Mouse (Mus musculus) limb, embryonic 13.5 days (tissue): Measurements from ENCODE around the gene Pla2g2d. TPM values are rescaled to one million over a fixed set of nuclear protein-coding genes. Genes with fewer than 3 reads are reported as not detected.

ENCODE experiments used
- polyA plus RNA-seq: library from polyadenylated mRNA; unstranded; fragments of >200 nt; fragmentation: Nextera tagmentation; extraction: Ambion mirVana; gene quantifications from 2 replicates; pipeline ENCODE4 v1.2.1, GENCODE M21; 2015

Pla2g2d gene
- polyA plus RNA-seq, 1 experiment from 2014 or later = 0.13 TPM

Other genes with a start within 250 kb of the Pla2g2d start
- 0.10 TPM in 1 of 2 replicates, not detected in the other for gene Vwa5b1, start 139.9 kb upstream of the Pla2g2d start, polyA plus RNA-seq
- 0.19 and 0.33 TPM in 2 replicates for gene Pla2g2c, start 50.9 kb upstream of the Pla2g2d start, polyA plus RNA-seq
- 0.57 and 0.84 TPM in 2 replicates for gene Ubxn10, start 38.6 kb upstream of the Pla2g2d start, polyA plus RNA-seq
- 0.74 and 1.0 TPM in 2 replicates for gene Pla2g2f, start 18.1 kb upstream of the Pla2g2d start, polyA plus RNA-seq
- 0.14 and 0.24 TPM in 2 replicates for gene Pla2g5, start 87.7 kb downstream of the Pla2g2d start, polyA plus RNA-seq
- gene Gm13030, start 98.2 kb downstream of the Pla2g2d start, polyA plus RNA-seq = not detected in 2 replicates
- gene Pla2g2e, start 102.2 kb downstream of the Pla2g2d start, polyA plus RNA-seq = not detected in 2 replicates
- gene Otud3, start 138.2 kb downstream of the Pla2g2d start, polyA plus RNA-seq = 2.9 and 3.1 TPM in 2 replicates
- gene Rnf186, start 191.4 kb downstream of the Pla2g2d start, polyA plus RNA-seq = 0.27 and 0.45 TPM in 2 replicates
- 3.4 and 3.7 TPM in 2 replicates for gene Tmco4, start 197.2 kb downstream of the Pla2g2d start, polyA plus RNA-seq